Mouse (Mus musculus): Measurements from ENCODE around the gene Nat10. TPM values are rescaled to one million over a fixed set of nuclear protein-coding genes. Genes with fewer than 3 reads are reported as not detected.

The Nat10 gene
- 27.3 and 34.1 TPM in 2 replicates for polyA plus RNA-seq (2012; rRNA removed)

GRCm38 (mm10) chr2:103760906-103761716 is at the start of gene Nat10:
Gene Nat10, minus strand, starts transcription at chr2:103761270.
- peak; percentile 89 for DNase-seq (ENCODE audit: low spot score)

DNA sequence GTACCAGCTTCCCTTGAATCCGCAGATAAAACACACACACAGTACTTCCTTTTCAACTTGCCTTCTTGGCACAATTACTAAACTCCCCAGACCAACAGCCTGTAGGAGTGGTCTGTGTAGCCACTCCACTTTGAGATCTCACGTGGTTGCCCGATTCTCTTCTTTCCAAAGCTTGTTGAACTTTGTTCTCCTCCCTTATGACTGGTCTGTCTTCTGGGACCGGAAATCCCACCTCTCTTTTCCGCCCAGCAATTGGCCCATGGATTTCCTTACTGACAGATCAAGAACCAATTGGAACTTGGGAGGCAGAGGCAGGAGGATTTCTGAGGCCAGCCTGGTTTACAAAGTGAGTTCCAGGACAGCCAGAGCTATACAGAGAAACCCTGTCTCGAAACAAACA is 49.3 kb upstream of the Nat10 start:
- DNase-seq (ENCODE audit: low spot score): no peak

DNA sequence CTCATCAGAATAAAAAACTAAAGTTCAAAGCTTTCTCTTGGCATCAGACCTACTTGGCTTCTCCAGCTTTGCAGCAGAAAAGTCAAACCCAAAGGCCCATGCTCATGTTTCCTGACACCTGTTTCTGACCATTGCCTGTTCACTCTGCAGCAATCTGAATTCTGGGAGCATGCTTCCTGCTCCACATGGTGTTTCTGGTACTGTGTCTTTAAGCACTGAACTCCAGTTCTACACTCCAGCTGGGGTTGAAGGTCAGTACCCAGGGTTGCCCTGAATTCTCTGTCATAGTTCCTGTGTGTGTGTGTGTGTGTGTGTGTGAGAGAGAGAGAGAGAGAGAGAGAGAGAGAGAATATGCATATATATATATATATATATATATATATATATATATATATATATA is 47.4 kb upstream of the Nat10 start:
- no peak for DNase-seq (ENCODE audit: low spot score)

- DNase-seq (ENCODE audit: low spot score): no peak
Observed at GRCm38 (mm10) chr2:103803770-103804530, 42.9 kb upstream of the Nat10 start.

DNA sequence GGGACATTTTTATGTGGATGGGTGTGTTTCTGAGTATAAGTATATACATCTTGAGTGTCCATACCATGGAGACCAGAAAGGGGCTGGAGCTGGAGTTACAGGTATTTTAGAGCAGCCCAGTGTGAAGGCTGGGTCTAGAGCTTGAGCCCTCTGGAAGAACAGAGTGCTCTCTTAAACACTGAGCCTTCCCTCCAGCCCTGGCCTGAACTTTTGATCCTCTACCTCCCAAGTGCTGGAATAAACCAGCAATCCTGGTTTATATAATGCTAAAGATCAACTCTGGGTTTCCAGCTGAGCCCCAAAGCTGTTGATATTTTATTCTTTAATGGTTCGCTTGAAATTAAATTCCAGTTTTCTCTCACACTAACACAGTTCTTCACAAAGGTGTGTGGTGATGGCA is 41.4 kb upstream of the Nat10 start:
- DNase-seq (ENCODE audit: low spot score): no peak

GRCm38 (mm10) chr2:103797491-103798009 is 36.5 kb upstream of the Nat10 start, which contains the start of gene Caprin1:
Gene Caprin1, minus strand, starts transcription at chr2:103797649.
- peak; percentile 95 for DNase-seq (ENCODE audit: low spot score)

- DNase-seq (ENCODE audit: low spot score): peak; percentile 76
Observed at GRCm38 (mm10) chr2:103796861-103797466, 35.9 kb upstream of the Nat10 start.

DNA sequence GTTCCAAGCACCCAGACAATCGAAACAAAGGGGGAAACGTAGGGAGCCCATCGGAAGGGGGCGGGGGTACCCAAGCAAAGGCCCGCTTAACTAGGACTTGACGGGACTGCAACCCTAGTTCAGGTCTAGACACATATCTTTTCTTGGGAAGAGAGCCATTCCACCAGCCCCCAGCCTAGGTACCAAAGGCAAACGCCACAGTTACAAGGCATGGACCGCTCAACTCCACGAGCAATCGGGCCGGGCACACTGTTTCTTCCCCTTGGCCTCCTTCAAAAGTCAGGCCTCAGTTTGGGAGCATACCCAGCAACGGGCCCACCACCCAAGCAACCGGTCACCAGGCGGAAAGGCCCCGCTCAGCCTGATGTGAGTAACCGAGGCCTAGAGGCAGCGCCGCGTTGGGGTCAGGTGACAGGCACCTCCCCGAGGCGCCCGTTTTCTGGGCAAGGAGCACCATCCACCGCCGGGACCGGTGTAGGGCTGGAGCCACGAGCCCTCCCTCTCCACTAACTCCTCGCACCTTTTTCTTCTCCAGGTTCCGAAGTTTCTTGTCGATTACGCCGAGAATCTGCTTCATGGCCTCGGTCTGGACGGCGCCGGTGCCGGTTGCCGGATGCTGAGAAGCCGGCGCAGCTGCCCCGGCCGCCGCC is 35.3 kb upstream of the Nat10 start:
- DNase-seq (ENCODE audit: low spot score): peak; percentile 56

- peak; percentile 56 for DNase-seq (ENCODE audit: low spot score)
Observed at GRCm38 (mm10) chr2:103795843-103796210, 34.8 kb upstream of the Nat10 start.

- DNase-seq (ENCODE audit: low spot score): no peak
Observed at GRCm38 (mm10) chr2:103792009-103792408, 30.9 kb upstream of the Nat10 start.

- no peak for DNase-seq (ENCODE audit: low spot score)
Observed at GRCm38 (mm10) chr2:103785735-103786134, 24.7 kb upstream of the Nat10 start.

GRCm38 (mm10) chr2:103784621-103785020 is 23.6 kb upstream of the Nat10 start:
- DNase-seq (ENCODE audit: low spot score): no peak

GRCm38 (mm10) chr2:103762492-103762891 is 1.4 kb upstream of the Nat10 start:
- no peak for DNase-seq (ENCODE audit: low spot score)

DNA sequence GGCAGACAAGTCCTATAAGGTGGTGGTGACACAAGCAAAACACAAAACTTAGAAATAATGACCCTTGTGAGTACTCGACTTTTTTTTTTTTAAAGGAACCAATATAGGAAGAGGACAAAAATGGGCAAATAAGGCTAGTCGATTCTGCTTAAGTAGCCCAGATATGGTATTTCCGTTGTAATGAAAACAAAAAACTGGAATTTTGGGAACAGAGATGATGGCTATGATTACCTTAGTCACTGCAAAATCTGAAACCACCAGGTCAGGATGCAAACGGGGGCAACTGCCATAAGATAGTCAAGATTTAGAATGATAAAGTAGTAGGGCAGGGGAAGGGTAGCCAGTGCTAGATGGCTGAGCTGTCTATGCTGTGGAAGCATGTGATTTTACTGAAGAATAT is 923 bp upstream of the Nat10 start:
- no peak for DNase-seq (ENCODE audit: low spot score)

DNA sequence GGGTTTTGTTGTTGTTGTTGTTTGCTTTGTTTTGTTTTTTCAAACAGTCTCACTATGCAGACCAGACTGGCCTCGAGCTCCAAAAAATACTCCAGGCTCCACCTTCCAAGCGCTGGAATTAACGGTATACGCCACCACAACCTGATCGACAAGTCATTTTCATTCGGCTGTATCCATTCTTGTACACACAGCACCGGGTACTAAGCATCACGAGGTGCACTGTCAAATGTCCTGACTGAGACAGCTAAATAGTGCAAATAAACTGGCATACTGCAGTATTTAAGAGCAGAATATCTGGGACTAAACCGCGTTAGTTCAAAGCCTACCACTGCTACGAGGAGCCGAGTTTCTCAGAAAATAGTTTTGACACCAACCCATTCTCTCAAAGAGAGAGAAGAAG is 649 bp downstream of the Nat10 start:
- no peak for DNase-seq (ENCODE audit: low spot score)

DNA sequence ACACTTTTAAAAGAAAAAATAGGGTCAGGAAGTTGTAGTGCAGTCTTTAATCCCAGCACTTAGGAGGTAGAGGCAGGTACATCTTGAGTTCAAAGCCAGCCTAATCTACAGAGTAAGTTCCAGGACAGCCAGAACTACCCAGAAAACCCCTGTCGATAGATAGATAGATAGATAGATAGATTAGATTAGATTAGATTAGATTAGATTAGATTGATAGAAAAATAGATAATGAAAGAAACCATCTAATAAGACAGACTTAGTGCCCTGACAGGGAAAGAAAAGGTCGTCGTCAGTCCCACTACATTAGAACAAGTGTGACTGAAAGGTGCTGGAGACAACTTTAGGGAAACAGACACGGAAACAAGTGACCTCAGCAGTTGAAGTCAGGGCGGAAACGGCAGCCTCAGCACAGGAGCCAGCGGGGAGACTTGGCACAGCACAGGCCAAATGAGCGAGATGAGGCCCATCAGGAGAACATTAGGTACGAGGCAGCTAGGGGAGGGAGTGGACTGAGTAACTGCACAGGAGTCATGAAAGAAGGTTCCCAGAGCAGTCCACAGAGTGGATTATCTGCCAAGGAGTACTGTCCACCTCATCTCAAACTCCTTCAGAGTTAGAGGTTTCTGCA is 5.5 kb downstream of the Nat10 start:
- DNase-seq (ENCODE audit: low spot score): no peak

- no peak for DNase-seq (ENCODE audit: low spot score)
Observed at GRCm38 (mm10) chr2:103754614-103755013, 6.5 kb downstream of the Nat10 start.

- DNase-seq (ENCODE audit: low spot score): no peak
Observed at GRCm38 (mm10) chr2:103751771-103752170, 9.3 kb downstream of the Nat10 start.

DNA sequence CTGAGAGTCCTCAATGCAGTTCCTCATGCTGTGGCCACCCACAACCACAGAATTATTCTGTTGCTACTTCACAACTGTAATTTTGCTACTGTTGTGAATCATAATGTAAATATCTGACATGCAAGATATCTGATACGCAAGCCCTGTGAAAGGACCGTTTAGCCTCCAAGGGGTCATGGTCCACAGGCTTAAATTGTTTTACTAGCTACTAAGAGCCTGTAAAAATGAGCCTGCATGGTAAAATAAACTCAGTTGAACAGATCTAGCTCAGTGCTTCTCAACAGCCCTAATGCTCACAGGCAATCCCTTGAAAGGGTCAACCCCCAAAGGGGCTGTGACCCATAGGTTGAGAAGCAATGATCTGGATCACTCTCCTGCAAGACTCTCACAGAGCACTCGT is 12.0 kb downstream of the Nat10 start:
- DNase-seq (ENCODE audit: low spot score): no peak

DNA sequence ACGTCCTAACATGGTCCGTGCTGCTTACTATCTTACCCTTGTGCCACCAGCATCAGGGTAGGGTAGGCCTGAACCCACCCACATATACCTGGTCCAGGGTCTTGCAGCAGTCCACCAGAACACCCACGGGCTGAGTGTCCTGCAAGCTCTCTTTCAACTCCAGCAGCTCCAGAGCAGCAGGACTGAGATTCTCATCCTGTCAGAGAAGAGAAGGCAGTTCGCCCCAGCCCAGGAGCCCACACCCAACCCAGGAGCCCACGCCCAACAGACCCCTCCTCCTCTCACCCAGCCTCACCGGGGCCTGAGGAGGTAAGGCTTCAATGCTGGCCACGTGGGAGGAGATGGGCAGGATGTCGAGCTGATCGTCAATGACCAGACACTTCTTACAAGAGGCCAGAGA is 13.2 kb downstream of the Nat10 start:
- no peak for DNase-seq (ENCODE audit: low spot score)

- no peak for DNase-seq (ENCODE audit: low spot score)
Observed at GRCm38 (mm10) chr2:103746761-103747160, 14.3 kb downstream of the Nat10 start.

Data from urinary bladder, adult 2 months (tissue).